Mouse (Mus musculus) limb, embryonic 13.5 days (tissue): Measurements from ENCODE around the gene Rhox3f. TPM values are rescaled to one million over a fixed set of nuclear protein-coding genes. Genes with fewer than 3 reads are reported as not detected.
"Not testable (repeated sequence)": the region's sequence is repeated elsewhere in the genome, so short reads cannot be mapped to it uniquely, and the experiment has no call there.

ENCODE experiments used
- ATAC-seq: fragments of 200-750 bp; cut with Nextera tagmentation; 2 replicates; pipeline ENCODE4 v1.8.0; 2017; ENCODE audit warnings: low read depth, moderate number of reproducible peaks, moderate TSS enrichment; ENCODE audit not compliant: low FRiP score
- H3K27ac ChIP-seq: fragments of 300-500 bp; sonication (generic); 2 replicates; pipeline ENCODE4 v1.5.1; 2015; ENCODE audit warnings: inconsistent platforms, mild to moderate bottlenecking, moderate library complexity
- H3K27me3 ChIP-seq: fragments of 300-500 bp; sonication (generic); 2 replicates; pipeline ENCODE4 v1.6.1; 2015; ENCODE audit warnings: mild to moderate bottlenecking, inconsistent platforms
- H3K36me3 ChIP-seq: fragments of 300-500 bp; sonication (generic); 2 replicates; pipeline ENCODE4 v1.6.1; 2015; ENCODE audit warnings: inconsistent platforms, mild to moderate bottlenecking, moderate library complexity
- H3K4me1 ChIP-seq: fragments of 300-500 bp; sonication (generic); 2 replicates; pipeline ENCODE4 v1.6.1; 2015; ENCODE audit warnings: inconsistent platforms
- H3K4me2 ChIP-seq: fragments of 300-500 bp; sonication (generic); replicated peaks from 2 replicates; pipeline ENCODE4 v1.6.1; 2015; ENCODE audit warnings: inconsistent platforms, mild to moderate bottlenecking, moderate library complexity
- H3K4me3 ChIP-seq: fragments of 300-500 bp; sonication (generic); 2 replicates; pipeline ENCODE4 v1.5.1; 2015; ENCODE audit warnings: moderate library complexity, mild to moderate bottlenecking, inconsistent platforms
- H3K9ac ChIP-seq: fragments of 300-500 bp; sonication (generic); 2 replicates; pipeline ENCODE4 v1.6.1; 2015; ENCODE audit warnings: mild to moderate bottlenecking, inconsistent platforms
- H3K9me3 ChIP-seq: fragments of 300-500 bp; sonication (generic); 2 replicates; pipeline ENCODE4 v1.6.1; 2016; ENCODE audit warnings: inconsistent platforms
- WGBS: fragments of 180-500 bp; shearing (Covaris S2); methylation state at CpG from one replicate; pipeline ENCODE4 v1.1.7; 2015; 5-methylcytosine and 5-hydroxymethylcytosine counted together
- polyA plus RNA-seq: library from polyadenylated mRNA; unstranded; fragments of >200 nt; fragmentation: Nextera tagmentation; extraction: Ambion mirVana; gene quantifications from 2 replicates; pipeline ENCODE4 v1.2.1, GENCODE M21; 2015

Rhox3f gene
- not detected in 2 replicates for polyA plus RNA-seq

DNA sequence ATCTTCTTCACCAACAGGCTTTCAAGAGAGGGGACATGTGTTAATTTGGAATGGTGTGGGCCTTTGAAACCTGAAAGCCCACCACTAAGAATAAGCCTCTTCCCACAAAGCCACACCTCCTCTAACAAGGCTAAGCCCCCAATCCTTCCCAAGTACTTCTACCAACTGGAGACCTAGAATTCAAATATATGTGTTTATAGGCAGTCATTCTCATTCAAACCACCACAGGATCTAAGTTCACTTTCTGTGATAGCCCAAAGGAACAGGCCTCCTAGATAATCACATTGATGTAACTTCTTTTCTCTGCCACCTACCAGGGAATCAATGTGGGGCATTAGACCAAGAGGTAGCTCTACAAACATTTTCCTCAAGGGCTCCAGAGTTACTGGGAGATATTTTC is at the start of gene Rhox3f:
Gene Rhox3f (plus strand): TSS at position 301 of the 400 bp plus-strand sequence.
- H3K27me3 ChIP-seq, H3K27ac ChIP-seq, H3K9me3 ChIP-seq, H3K4me3 ChIP-seq, ATAC-seq, H3K4me1 ChIP-seq, H3K9ac ChIP-seq, H3K4me2 ChIP-seq, H3K36me3 ChIP-seq: not testable (repeated sequence)

DNA sequence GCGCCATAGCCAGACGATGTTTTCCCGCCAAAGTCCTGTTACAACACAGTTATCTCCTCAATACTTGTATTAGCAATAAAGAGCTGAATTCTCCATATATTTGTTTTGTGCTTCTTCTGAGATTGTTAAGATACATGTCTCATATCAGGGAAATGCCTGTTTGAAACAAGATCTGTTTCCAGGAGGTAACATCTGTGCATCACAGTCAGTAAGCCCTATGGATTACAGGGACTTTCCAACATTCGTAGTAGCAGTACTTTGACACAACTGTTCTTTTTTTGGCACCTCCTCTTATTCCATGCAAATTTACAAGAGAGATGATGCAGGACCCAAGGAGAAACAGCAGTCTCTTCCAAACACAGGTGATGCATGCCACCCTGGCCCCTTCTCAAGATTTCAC is 39.1 kb upstream of the Rhox3f start, which contains the start of gene Rhox3e:
Gene Rhox3e (plus strand): TSS at position 301 of the 400 bp plus-strand sequence.
- WGBS: no CpG with 5 or more reads among the region's 4 CpGs
- not testable (repeated sequence) for H3K27me3 ChIP-seq, H3K9ac ChIP-seq, H3K4me3 ChIP-seq, H3K4me2 ChIP-seq, H3K4me1 ChIP-seq, H3K27ac ChIP-seq, H3K9me3 ChIP-seq, ATAC-seq, H3K36me3 ChIP-seq

DNA sequence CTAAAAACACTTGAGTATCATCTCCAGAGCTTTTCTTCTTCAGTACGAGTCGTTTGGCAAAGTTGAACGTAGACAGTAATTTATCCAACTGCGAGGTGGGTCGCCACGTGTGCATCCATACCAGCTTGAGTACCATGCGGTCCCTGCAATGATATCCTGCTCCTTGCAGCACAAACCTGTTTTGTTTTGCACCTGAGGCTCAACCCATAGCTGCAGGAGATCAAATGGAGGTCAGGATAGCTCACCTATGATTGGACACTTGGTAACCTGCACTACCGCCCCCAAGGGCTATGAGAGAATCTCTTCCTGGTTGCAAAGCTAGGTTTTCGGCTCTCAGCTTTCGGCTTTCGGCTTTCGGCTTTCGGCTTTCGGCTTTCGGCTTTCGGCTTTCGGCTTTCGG is 23.7 kb upstream of the Rhox3f start, which contains the start of gene Rhox4e:
Gene Rhox4e (plus strand): TSS at position 301 of the 400 bp plus-strand sequence.
- H3K9me3 ChIP-seq, H3K36me3 ChIP-seq, H3K4me3 ChIP-seq, H3K27me3 ChIP-seq, H3K9ac ChIP-seq, H3K4me1 ChIP-seq, H3K27ac ChIP-seq, ATAC-seq, H3K4me2 ChIP-seq: not testable (repeated sequence)
- WGBS: 98% methylated on average over 8 of the region's 18 CpGs

DNA sequence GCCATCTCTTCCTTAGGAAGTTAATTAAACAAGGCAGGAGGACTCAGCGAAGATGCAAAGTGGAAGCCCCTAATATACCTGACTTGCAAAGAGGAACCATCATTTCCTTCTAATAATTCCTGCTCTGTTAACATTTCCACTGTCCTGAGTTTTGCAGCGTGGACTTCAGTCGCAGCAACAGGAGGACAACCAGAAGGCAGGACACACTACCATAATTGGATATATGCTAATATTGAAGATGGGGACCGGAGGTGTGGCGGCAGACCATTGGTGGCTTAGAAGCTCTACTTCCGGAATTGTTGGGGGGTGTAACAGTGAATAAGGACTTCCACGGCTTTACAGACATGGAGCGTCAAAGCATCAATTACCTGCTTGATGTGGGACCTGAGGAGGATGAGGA is 9.7 kb upstream of the Rhox3f start, which contains the start of gene Rhox2f:
Gene Rhox2f (plus strand): TSS at position 301 of the 400 bp plus-strand sequence.
- WGBS: 93% methylated on average over 8 of the region's 8 CpGs
- ATAC-seq: not testable (repeated sequence)

DNA sequence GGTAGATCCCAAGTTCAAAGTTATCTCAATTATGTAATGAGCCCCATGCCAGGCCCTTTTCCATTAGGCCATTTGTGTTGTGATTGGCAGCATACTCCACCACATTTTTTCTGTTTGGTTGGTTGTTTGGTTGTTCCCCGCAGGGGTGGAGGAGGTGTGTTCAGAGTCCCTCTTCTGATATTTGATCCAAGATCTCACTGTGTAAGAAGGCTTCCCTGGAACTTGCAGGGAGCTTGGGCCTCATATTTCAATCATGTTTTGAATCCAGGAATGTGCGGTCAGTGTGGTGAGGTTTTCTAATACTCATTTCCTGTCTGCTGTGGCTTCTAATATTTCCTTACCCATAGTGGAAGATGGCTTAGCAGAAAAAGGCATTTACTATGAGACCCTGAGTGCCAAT is 8.2 kb upstream of the Rhox3f start:
- H3K9me3 ChIP-seq, H3K36me3 ChIP-seq, H3K27ac ChIP-seq, H3K27me3 ChIP-seq, H3K4me2 ChIP-seq, H3K4me3 ChIP-seq, ATAC-seq, H3K9ac ChIP-seq, H3K4me1 ChIP-seq: not testable (repeated sequence)
- 32% methylated on average over 2 of the region's 2 CpGs for WGBS

More for the DNA sequence above, 9.7 kb upstream of the Rhox3f start, which contains the start of gene Rhox2f:
- not testable (repeated sequence) for H3K4me1 ChIP-seq, H3K9me3 ChIP-seq, H3K36me3 ChIP-seq, H3K27ac ChIP-seq, H3K4me3 ChIP-seq, H3K9ac ChIP-seq, H3K4me2 ChIP-seq, H3K27me3 ChIP-seq

DNA sequence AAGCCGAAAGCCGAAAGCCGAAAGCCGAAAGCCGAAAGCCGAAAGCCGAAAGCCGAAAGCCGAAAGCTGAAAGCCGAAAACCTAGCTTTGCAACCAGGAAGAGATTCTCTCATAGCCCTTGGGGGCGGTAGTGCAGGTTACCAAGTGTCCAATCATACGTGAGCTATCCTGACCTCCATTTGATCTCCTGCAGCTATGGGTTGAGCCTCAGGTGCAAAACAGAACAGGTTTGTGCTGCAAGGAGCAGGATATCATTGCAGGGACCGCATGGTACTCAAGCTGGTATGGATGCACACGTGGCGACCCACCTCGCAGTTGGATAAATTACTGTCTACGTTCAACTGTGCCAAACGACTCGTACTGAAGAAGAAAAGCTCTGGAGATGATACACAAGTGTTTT is 26.8 kb downstream of the Rhox3f start, which contains the start of gene Rhox4f:
Gene Rhox4f (minus strand): TSS at position 101 of the 400 bp plus-strand sequence.
- not testable (repeated sequence) for ATAC-seq, H3K36me3 ChIP-seq, H3K9ac ChIP-seq, H3K27ac ChIP-seq, H3K4me2 ChIP-seq, H3K27me3 ChIP-seq, H3K4me1 ChIP-seq, H3K9me3 ChIP-seq, H3K4me3 ChIP-seq
- WGBS: 93% methylated on average over 19 of the region's 19 CpGs

DNA sequence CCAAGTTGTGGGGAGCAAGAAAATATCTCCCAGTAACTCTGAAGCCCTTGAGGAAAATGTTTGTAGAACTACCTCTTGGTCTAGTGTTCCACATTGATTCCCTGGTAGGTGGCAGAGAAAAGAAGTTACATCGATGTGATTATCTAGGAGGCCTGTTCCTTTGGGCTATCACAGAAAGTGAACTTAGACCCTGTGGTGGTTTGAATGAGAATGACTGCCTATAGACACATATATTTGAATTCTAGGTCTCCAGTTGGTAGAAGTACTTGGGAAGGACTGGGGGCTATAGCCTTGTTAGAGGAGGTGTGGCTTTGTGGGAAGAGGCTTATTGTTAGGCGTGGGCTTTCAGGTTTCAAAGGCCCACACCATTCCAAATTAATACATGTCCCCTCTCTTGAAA is 47.7 kb downstream of the Rhox3f start, which contains the start of gene Rhox3g:
Gene Rhox3g (minus strand): TSS at position 101 of the 400 bp plus-strand sequence.
- ATAC-seq, H3K4me1 ChIP-seq, H3K27me3 ChIP-seq, H3K36me3 ChIP-seq, H3K9ac ChIP-seq, H3K4me3 ChIP-seq, H3K4me2 ChIP-seq, H3K9me3 ChIP-seq, H3K27ac ChIP-seq: not testable (repeated sequence)
- WGBS: 87% methylated on average over 2 of the region's 2 CpGs

Other genes starting within 250 kb of the Rhox3f start
- not detected in 2 replicates for gene Rhox3a2, start 201.0 kb upstream of the Rhox3f start, polyA plus RNA-seq
- gene Rhox4a2, start 190.1 kb upstream of the Rhox3f start, polyA plus RNA-seq: 0.67 and 1.2 TPM in 2 replicates
- not detected in 2 replicates for gene Rhox2b, start 168.9 kb upstream of the Rhox3f start, polyA plus RNA-seq
- 0.42 TPM in 1 of 2 replicates, not detected in the other for gene Rhox4b, start 148.5 kb upstream of the Rhox3f start, polyA plus RNA-seq
- gene Rhox2c, start 127.3 kb upstream of the Rhox3f start, polyA plus RNA-seq: 0.19 TPM in 1 of 2 replicates, not detected in the other
- gene Rhox3c, start 122.4 kb upstream of the Rhox3f start, polyA plus RNA-seq: not detected in 2 replicates
- gene Rhox4c, start 100.7 kb upstream of the Rhox3f start, polyA plus RNA-seq: not detected in 2 replicates
- not detected in 2 replicates for gene Rhox2d, start 87.6 kb upstream of the Rhox3f start, polyA plus RNA-seq
- gene Rhox4d, start 66.6 kb upstream of the Rhox3f start, polyA plus RNA-seq: not detected in 2 replicates
- gene Rhox2e, start 50.5 kb upstream of the Rhox3f start, polyA plus RNA-seq: not detected in 2 replicates
- gene Rhox3e, start 39.0 kb upstream of the Rhox3f start, polyA plus RNA-seq: not detected in 2 replicates
- 0.42 TPM in 1 of 2 replicates, not detected in the other for gene Rhox4e, start 23.6 kb upstream of the Rhox3f start, polyA plus RNA-seq
- gene Rhox2f, start 9.6 kb upstream of the Rhox3f start, polyA plus RNA-seq: not detected in 2 replicates
- not detected in 2 replicates for gene Rhox4f, start 26.7 kb downstream of the Rhox3f start, polyA plus RNA-seq
- gene Rhox3g, start 47.6 kb downstream of the Rhox3f start, polyA plus RNA-seq: not detected in 2 replicates
- not detected in 2 replicates for gene Rhox2g, start 62.5 kb downstream of the Rhox3f start, polyA plus RNA-seq
- gene Rhox4g, start 70.3 kb downstream of the Rhox3f start, polyA plus RNA-seq: not detected in 2 replicates
- not detected in 2 replicates for gene Rhox3h, start 87.8 kb downstream of the Rhox3f start, polyA plus RNA-seq
- gene Rhox2h, start 92.3 kb downstream of the Rhox3f start, polyA plus RNA-seq: not detected in 2 replicates
- 0.89 and 0.94 TPM in 2 replicates for gene Rhox5, start 223.8 kb downstream of the Rhox3f start, polyA plus RNA-seq
- not detected in 2 replicates for gene Rhox6, start 245.9 kb downstream of the Rhox3f start, polyA plus RNA-seq